Mouse (Mus musculus) testis, postnatal 10 days (tissue): ENCODE measurements around the gene Arhgef2.
"Not testable (repeated sequence)": the region's sequence is repeated elsewhere in the genome, so short reads cannot be mapped to it uniquely, and the experiment has no call there.

Source experiments
- DNase-seq: peaks from one replicate; pipeline ENCODE4 v3.0.0; 2021; ENCODE audit warnings: low spot score

The Arhgef2 gene

DNA sequence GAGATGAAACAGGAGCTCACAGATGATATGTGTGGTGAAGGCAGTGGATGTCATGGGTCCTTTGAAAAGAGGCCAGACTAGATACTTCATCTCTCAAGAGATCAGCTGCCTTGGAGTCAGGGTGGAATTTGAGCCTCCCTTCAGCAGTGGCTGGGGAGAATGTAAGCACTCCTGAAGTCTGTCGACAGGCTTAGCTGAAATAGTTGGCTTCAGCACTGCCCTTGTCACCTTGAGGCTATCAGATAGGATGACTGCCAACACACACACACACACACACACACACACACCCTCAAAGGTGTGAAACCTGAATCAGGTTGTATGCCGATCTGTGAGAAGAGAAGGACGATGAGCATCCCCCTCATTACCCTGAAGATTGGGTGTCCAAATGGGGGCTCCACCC lies 14.7 kb upstream of the Arhgef2 start:
- no peak for DNase-seq

DNA sequence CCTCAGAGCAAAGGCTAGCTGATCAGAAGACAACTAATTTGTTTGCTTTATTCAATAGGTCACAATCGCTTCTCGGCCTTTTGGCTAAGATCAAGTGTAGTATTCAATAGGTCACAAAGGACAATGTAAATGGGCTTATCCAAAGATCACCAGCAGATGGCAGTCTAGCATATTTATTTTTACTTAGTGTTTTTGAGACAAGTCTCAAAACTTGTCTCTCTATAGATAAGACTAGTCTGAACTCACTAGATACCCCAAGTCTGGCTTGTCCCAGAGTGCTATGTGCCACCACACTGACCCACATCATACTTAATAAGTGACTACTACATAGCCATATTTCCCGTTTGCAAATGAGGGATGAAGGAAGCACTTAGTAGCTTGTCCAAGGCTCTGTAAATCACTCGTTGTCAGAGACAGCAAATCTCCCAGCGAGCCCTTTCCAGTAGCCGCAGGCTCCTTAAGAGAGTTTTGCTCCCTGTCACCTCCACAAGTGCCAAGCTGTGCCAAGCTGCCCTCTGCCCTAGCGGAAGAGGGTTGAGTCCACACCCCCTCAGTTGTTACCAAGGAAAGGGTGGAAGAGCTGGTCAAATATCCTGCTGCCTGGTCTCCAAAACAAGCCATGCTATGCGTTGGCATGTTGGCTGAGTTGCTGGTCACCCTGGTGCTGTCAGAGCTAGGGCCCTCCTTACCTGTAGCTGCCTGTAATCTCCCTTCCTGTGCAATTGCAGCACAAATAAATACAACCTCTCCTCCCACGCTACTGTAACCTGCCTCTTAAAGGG lies 13.6 kb upstream of the Arhgef2 start:
- DNase-seq: no peak

DNA sequence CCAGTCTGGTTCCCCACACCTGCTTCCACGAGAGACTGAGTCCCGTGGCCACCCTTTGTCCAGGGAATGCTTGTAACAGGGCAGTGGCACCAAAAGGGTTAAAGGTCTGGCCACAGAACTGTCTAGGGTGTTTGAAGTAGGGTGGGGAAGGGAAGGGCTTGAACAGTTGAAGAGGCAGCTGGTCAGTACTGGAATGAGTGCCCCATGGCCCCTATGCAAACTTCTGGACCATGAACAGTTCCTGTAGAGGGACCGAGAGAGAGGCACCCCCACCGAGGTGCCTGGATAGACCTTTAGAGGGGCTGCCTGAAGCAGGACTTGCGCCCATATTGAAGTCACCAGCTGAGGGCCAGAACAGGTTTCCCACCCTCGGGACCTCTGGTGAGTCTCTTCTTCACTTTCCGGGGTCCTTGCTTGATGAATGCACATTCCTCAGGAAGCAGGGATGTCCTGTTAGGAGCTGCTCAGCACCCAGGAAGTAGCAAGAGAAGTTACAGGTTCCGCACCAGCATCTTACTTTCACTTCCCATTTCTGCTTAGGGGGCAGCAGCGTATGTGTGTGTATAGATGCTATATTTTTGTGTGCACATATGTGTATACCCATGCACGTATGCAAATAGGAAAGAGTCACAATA lies 12.7 kb upstream of the Arhgef2 start:
- DNase-seq: no peak

DNA sequence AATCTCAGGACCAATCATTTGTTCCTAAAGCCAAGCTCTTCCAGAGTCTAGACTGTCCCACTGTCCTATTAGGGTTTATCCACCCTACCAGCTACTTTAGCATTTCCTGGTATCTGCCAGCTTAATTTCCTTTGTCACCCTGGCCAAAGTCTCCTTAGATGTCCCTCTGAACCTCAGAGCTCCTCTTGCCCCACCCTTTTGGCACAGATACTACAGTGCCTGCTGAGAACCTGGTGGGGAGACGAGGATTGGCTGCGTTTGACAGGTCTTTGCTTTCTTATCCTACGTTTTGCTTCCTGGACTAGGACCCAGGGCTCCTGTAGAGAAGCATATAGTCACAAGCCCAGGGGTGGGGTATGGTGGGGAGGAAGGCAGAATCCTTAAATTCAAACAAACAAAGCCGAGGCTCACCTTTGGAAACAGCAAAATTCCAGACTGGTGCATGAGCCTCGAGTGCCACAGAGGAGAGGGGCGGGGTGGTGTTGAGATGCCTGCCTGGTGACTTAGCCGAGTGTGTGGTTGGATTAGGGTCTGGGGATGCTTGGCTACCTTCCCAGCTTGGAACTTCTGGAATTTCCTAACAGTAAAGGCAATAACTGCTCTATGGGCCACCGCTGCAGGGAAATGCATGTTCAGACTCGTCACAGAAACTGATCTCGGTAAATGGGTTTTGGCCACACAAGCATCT lies 11.7 kb upstream of the Arhgef2 start:
- no peak for DNase-seq

DNA sequence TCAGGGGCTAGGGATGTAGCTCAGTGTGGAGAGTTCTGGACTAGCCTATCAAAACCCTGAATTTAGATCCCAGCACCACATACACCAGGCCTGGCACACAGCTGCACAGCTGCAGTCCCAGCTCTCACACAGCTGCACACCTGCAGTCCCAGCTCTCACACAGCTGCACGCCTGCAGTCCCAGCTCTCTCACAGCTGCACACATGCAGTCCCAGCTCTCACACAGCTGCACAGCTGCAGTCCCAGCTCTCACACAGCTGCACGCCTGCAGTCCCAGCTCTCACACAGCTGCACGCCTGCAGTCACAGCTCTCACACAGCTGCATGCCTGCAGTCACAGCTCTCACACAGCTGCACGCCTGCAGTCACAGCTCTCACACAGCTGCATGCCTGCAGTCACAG lies 9.2 kb upstream of the Arhgef2 start:
- not testable (repeated sequence) for DNase-seq

DNA sequence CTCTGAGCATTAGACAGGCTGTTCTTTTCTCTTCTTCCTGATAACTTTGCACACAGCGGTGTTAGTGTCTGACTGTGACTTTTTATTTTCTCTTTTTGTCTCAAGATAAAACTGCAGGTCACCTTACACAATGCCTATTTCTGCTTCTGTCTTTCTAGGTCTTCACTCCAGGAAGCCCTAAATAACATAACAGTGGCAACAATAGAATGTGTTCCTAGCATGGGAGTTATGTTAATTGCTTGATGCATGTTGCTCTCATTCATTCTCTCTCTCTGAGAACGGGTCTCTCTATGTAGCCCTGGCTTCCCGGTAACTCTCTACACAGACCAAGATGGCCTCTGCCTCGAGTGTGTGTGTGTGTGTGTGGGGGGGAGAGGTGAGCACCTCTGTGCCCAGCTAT lies 3.3 kb upstream of the Arhgef2 start:
- no peak for DNase-seq

DNA sequence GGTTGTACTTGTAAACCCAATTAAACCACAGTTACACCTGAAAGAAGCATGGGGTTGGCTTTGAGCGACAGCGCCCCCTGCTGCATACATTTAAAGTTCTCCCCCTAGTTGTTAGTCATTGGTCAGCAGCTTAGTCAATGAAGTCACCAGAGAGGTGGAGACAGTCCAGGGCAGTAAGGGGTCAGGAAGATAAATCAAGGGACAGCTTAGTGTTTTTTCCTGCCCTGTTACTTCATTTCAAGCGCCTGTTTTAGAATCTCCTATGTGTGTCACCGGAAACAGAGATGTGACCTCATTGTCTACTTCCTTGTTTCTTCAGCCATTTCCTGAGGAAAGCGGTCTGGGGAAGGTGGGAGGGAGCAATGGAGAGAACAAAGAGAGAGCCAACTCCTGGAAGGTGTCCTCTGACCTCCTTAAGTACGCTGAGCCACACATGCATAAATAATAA lies 2.0 kb upstream of the Arhgef2 start:
- DNase-seq: peak; percentile 81

DNA sequence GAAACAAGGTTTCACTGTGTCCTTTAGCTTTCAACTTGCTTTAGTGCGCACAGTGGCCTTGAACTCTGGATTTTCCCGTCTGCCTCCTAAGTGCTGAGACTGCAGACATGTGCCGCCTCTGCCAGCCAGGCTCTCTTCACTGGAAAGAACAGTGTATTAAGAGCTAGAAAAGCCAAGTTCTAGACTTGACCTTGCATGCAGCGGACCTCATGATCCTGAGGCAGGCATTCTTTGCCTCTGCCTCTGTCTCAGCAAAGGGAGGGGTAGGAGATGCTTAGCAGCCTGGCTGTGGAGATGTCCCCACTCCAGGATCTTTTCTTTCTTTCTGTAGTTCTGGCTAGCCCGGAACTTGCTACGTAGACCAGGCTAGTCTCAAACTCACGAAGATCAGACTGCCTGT lies 903 bp upstream of the Arhgef2 start:
- no peak for DNase-seq

DNA sequence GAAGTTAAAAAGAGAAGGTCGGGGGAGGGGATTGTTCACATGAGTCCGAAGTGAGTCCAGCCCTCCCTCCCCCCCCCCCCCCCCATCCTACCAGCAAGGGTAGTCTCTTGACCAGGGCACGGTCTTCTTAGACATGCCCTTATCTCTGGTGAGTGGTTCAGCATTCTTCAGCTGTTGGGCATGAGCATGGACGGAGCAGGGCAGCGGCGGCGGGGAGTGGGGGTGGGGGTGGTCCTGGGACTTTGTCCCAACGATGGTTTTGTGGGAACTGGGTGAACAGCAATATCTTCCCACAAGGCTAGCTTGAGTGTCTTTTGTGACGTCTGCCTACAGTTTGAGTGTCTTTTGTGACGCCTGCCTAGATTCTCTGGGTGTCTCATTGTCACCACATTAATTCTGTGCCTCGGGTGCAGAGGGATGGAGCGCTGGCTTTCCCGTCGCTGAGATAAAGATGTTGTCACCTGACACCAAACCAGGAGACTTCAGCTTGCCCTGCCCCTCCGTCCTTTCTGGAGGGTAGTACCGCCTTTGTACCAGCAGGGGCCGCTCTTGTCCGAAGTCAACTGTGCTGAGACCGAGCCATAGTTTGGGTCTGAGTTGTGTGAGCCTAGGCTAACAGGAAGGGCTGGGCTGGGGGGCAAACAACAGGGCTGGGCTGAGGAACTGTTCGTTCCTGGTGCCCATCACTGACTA lies 1.4 kb downstream of the Arhgef2 start:
- peak; percentile 90 for DNase-seq

DNA sequence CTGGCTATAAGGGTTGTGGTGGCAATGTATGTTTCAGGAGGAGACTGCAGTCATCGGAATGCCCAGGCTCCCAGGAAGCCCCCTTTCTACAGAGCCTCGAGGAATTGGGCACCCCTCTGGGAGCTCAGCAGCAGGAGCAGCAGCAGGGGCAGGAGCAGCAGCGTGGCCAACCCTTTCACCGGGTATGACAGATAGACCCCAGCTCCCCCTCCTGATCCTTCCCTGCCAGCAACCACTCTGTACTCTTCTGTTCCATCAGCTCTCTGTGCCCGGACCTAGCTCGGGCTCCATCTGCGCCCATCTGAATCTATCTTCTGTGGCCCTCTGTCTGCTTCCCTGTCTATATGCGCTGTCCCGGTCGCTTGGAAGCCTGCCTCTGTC lies 2.0 kb downstream of the Arhgef2 start:
- DNase-seq: no peak

DNA sequence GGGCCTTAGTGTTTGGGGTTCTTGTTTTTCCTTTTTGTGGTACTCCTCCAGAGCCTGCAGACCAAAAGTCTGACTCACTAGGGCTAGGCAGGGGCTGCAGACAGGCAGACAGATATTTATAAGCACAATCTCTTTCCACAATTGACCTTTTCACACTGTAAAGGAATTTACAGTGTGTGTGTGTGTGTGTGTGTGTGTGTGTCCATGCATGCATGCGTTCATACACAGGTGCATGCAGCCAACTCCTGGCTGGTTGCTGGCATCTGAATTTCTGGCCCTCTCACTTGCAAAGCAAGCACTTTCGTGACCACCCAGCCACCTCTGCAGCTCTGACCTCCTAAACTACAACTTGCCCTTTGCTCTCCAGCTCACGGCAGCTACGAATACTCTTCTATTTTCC lies 3.3 kb downstream of the Arhgef2 start:
- no peak for DNase-seq

DNA sequence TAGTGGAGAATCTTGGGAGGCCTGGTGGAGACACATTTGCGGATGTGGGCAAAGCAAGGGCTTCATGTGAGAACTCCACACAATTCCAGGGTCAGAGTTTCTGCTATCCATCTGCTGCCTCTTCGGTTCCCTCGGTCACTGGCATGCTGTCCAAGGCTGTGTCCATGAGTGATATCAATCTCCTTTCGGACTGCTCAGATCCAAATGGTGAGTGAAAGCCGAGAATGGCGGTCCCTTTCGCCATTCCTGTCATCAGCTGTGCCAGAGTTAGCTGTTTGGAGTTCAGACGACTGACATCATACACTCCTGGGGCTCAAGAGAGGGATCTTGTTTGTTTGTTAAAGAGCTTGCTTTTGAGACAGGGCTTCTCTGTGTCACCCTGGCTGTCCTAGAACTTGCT lies 8.7 kb downstream of the Arhgef2 start:
- no peak for DNase-seq

DNA sequence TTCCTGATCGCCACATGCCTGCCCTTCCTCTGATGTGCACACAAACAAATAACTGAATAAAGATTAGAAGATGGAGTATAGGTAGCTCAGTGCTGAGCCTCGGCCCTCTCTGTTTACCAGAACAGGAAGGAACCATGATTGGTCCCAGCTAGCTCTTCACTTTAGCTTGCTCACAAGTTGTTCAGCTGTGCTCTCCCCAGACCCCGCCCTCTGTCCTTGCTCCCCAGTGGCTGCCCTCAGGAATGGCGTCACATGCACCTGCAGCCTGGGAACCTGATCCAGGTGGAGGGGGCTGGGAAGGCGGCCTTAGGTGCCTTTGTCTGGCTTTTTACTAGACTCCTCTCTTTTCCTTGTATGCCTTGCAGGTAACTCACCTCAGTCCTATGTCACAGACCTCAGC lies 9.4 kb downstream of the Arhgef2 start:
- no peak for DNase-seq

DNA sequence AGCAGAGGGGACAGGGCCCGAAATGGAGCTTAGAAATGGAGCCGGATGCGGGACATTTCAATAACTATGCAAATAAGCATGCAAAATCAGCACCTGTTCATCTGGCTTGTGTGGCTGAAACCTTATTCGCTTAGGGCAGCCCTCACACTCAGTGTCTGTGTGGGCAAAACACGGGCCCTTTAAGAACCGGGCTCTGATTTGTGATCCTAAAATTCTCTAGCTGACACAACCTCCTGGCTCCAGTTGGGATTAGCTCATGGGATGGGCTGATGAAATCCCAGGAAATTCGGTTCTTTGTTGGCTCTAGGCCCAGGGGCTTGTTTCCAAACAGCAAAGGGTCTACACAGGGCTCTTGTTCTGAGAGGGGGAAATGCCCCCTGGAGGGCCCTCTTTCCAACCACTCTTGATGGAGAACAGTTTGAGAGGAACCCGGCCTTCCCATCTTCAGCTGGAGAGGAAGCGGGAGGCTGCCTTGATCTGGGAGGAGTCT lies 10.2 kb downstream of the Arhgef2 start:
- DNase-seq: no peak

DNA sequence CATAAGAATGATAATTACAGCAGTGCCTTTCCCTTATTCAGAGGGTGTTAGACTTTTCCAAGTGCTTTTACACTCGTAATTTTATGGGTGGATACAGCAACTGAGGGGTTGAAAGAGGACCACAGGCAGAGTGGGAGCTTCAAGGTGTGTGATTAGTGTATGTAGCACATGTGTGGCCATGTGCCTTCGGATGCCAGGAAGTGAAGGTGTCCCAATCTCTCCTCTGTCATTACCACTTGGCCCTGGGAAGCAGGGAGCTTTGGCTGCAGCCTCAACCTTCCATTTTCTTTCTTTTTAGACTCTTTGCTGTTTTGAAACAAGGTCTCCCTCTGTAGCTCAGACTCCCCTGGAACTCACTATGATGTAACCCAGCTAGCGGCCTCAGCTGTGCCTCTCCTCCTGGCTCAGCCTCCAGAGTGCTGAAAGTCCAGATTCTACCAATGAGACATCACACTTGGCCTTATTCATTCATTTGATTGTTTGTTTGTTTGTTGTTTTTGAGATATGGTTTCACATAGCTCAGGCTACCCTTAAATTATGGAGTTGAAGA lies 11.3 kb downstream of the Arhgef2 start:
- DNase-seq: no peak

DNA sequence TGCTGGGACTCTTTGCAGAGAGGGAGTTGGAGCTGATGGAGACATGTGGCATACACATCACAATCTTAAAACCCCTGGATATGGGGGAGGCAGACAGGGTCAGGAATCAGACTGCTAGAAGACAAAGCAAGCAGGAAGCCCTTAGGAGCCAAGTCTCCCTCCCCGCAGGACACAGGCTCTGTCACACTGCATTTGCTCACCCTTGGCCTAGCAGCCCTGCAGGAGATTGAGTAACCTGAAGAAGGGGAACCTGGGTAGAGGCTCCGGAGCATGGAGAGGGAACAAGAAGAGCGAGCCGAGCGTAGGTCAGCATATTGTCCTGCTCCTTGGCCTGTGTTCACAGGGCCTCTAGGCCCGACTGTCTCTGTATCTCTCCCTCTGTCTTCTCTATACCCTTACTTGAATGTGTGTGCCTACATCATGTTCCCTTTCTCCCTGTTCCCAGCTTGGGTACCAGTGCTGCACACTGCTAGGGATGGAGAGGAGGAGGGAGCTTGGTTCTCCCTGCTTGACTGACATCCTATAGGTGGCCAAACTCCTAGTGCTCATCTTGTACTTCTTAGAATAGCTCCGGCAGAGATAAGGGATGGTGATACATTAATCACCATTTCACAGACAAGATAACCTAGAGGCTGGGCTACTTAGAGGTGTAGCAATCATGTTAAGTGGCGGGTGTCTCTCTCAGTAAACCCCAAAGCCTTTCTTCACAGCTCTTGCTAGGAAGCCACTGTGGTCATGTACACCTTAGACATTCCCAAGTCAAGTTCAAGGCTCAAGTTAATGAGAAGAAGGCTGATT lies 12.5 kb downstream of the Arhgef2 start:
- DNase-seq: no peak

DNA sequence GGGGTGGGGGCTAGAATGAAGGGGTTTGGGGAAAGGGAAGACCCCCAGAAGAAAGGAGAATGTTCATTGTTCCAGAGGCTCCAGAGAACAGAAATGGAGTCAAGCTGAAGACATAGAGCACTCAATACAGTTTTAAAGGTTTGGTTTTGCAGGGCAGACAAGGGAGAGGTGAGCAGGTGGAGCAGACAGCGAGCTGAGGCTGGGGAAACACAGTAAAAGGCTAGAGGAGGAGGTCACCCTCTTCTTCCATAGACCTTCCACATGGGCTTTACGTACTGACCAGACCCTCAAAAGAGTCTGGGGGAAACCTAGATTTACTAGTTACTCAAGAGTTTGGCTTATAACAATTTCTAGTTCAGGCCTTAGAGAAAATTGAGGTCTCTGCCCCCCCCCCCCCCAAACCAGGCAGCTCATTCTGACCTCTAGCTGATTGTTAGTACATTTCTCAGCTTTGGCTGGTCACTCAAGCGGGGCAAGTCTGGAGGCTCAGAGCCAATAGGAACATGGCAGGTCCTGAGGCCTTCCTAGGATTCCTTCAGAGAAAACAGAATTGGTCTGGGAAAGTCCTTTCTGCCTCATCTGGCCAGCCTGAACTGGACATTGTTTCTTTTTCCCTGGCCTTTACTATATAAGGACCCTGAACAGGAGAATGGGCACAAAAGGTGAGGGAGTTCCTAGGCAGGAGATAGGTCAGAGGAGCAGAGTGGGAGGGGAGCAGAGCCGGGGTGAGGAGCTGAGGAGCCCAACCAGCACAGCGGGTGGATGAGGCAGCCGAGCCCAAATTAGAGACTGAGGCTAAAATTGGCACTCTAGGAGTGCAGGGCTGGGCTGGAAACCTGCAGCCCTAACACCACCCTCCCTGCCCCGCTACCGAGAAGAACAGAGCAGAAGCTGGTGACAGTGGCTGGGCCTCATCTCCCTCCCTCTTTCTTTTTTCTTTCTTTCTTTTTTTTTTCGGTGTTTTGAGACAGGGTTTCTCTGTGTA lies 13.6 kb downstream of the Arhgef2 start:
- no peak for DNase-seq

DNA sequence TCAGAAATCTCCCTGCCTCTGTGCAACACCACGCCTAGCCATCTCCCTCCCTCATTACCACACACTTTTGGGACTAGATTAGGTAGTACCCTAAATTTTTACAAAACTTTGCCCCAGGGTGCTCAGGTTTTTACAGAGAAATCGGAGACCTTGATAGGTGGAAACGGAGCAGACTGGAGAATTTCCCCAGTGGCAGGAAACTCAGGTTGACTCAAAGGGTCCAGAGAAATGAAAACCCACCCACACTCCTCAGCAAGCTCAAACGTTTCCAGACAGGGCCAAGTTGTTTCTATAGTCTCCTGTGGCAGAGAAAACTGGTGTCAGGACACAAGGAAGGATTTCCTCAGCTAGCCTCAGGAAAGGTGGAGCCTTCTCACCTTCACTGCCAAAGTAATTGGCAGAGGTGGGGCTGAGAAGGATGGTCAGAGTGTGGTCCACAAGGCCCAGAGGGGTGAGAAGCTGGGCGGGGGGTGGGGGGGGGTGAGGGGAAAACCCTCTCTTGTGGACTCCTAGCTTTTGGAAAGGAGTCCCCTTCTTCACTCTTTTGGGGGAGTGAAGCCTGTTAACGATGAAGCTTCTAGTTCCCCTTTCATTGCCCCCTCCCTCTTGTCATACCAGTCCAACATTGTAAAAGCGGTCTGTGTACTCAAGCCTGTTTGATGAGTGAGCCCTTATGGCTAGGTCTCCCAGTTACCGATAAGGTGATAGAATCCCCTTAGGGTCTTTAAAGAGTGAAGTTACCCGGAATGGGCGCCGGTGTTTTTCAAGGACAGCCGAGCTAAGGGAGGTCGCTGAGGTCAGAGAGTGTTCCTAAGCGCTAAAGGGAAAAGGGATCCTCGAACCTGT lies 14.6 kb downstream of the Arhgef2 start:
- no peak for DNase-seq

DNA sequence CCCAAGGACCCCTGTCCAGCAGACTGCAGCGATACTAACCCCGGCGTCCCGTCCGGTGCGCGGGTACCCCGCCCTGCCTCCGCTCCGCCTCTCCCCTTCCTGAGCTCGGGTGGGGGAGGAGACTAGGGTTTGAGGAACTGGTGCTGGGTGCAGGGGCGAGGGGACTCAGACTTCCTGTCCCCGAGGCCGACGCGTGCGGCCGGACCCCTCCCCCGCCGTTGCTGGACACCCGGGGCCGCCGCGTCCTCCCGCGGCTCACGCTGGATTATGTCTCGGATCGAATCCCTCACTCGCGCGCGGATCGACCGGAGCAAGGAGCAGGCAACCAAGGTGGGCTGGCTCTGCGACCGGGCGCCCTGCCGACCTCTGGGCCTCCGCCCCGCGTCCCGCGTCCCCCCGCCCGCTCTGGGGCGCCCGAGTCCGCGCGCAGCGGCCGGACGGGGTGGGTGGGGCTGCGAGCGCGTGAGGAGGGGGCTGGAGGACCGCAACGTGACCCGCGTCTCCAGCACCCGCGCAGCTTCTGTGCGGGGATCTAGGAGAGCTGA lies 15.3 kb downstream of the Arhgef2 start:
- peak; percentile 76 for DNase-seq
